Mouse (Mus musculus): ENCODE data around the gene Slc9a6.

DNA sequence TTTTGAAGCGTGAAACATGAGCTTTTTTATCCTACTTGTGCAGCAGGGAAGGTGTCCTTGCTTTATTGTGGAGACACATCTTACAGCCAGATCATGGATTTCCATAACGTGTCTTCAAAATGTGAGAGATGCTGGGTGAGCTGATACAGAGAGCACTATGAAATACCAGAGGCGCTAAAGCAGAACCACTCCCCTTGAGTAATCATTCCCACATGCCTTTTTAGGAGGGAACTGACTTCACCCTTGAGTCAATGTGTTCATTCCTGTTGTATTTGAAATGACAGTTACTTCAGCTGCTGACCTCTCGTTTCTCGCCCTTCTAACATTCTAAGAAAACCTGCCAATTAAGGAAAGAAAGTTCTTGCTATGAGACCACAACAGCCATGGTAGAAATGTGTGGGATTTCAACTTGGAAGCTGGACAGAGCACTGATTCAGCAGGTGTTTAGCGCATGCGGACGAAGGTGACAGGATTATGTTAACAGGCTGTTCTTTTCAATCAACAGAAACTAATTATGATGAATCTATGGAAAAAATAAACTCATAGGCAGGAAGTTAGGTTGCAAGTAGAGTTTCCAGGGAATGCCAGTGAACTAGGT lies 94.5 kb downstream of the Slc9a6 start:
- TF ChIP-seq POLR2A (IDR thresholded peaks at IDR 0.05; ENCODE audit: borderline replicate concordance, control insufficient read depth, low read depth, low read length) (no peak), CTCF (IDR thresholded peaks at IDR 0.05; ENCODE audit: control insufficient read depth, insufficient read depth, low read length) (no peak)

Measured in bone marrow, adult 2 months (tissue).